Mouse (Mus musculus): ENCODE data around the gene Smco4.
"Not testable (repeated sequence)": the region's sequence is repeated elsewhere in the genome, so short reads cannot be mapped to it uniquely, and the experiment has no call there.

Gene Smco4

GRCm38 (mm10) chr9:15541735-15542354 is 48.6 kb downstream of the Smco4 start:
- no peak for DNase-seq (ENCODE audit: low spot score in 2 of 2)

GRCm38 (mm10) chr9:15550461-15550961 is 57.3 kb downstream of the Smco4 start:
- no peak for DNase-seq (ENCODE audit: low spot score in 2 of 2)

- DNase-seq (ENCODE audit: low spot score in 2 of 2): not testable (repeated sequence)
Measured at GRCm38 (mm10) chr9:15551073-15551472, 57.8 kb downstream of the Smco4 start.

- no peak for DNase-seq (ENCODE audit: low spot score in 2 of 2)
Measured at GRCm38 (mm10) chr9:15551933-15552851, 59.0 kb downstream of the Smco4 start.

- DNase-seq (ENCODE audit: low spot score in 2 of 2): no peak
Measured at GRCm38 (mm10) chr9:15553322-15553721, 60.1 kb downstream of the Smco4 start.

- DNase-seq (ENCODE audit: low spot score in 2 of 2): no peak
Measured at GRCm38 (mm10) chr9:15560451-15560850, 67.2 kb downstream of the Smco4 start.

- no peak for DNase-seq (ENCODE audit: low spot score in 2 of 2)
Measured at GRCm38 (mm10) chr9:15562353-15562752, 69.1 kb downstream of the Smco4 start.

- DNase-seq (ENCODE audit: low spot score in 2 of 2): no peak
Measured at GRCm38 (mm10) chr9:15574750-15575454, 81.7 kb downstream of the Smco4 start.

GRCm38 (mm10) chr9:15578427-15578826 is 85.2 kb downstream of the Smco4 start:
- DNase-seq (ENCODE audit: low spot score in 2 of 2): no peak

- no peak for DNase-seq (ENCODE audit: low spot score in 2 of 2)
Measured at GRCm38 (mm10) chr9:15578946-15579345, 85.7 kb downstream of the Smco4 start.

GRCm38 (mm10) chr9:15580176-15580575 is 86.9 kb downstream of the Smco4 start:
- DNase-seq (ENCODE audit: low spot score in 2 of 2): no peak

GRCm38 (mm10) chr9:15582026-15582425 is 88.8 kb downstream of the Smco4 start:
- DNase-seq (ENCODE audit: low spot score in 2 of 2): no peak

GRCm38 (mm10) chr9:15584209-15584608 is 91.0 kb downstream of the Smco4 start:
- no peak for DNase-seq (ENCODE audit: low spot score in 2 of 2)

GRCm38 (mm10) chr9:15585956-15586355 is 92.7 kb downstream of the Smco4 start:
- no peak for DNase-seq (ENCODE audit: low spot score in 2 of 2)

GRCm38 (mm10) chr9:15587157-15587854 is 94.1 kb downstream of the Smco4 start:
- no peak for DNase-seq (ENCODE audit: low spot score in 2 of 2)

- no peak for DNase-seq (ENCODE audit: low spot score in 2 of 2)
Measured at GRCm38 (mm10) chr9:15594148-15594547, 100.9 kb downstream of the Smco4 start.
